29 mouse cellular contexts compared by ENCODE assay signal in genomic region chr19:45239191-45239590, GRCm38 (mm10). TPM values are rescaled to one million over a fixed set of nuclear protein-coding genes. Genes with fewer than 3 reads are reported as not detected.
"Had no signal": no experiment of that assay in that cellular context is flagged by ENCODE, and none has a peak within 500 bp of the region (broad histone marks: within the 10 kb centered on the region; RNA-seq: fewer than 3 reads in every experiment).

No protein-coding gene starts in this region.

- H3K9me3 ChIP-seq: kidney, embryonic 15.5 days; liver, embryonic 13.5 days; midbrain, embryonic 12.5 days; midbrain, embryonic 15.5 days had no signal

- H3K4me2 ChIP-seq: kidney, embryonic 15.5 days; liver, embryonic 13.5 days; midbrain, embryonic 12.5 days; midbrain, embryonic 15.5 days had no signal

- H3K27ac ChIP-seq: kidney, embryonic 15.5 days; left cerebral cortex, adult 2 months; liver, embryonic 13.5 days; midbrain, embryonic 12.5 days; midbrain, embryonic 15.5 days had no signal

- H3K9ac ChIP-seq: kidney, embryonic 15.5 days; liver, embryonic 13.5 days; midbrain, embryonic 12.5 days; midbrain, embryonic 15.5 days had no signal

- DNase-seq: kidney, adult 8-10 months; kidney, postnatal 10 days; kidney, postnatal 36 days; layer of hippocampus, postnatal 36 days; liver, embryonic 13.5 days; lung, adult 2 months; lung, postnatal 14 days; lung, postnatal 4 days; thymus, adult 18-20 months; thymus, postnatal 36 days had no signal

- H3K36me3 ChIP-seq: kidney, embryonic 15.5 days; liver, embryonic 13.5 days; midbrain, embryonic 12.5 days; midbrain, embryonic 15.5 days had no signal

- ATAC-seq: midbrain, embryonic 15.5 days had no signal

- H3K4me3 ChIP-seq: kidney, embryonic 15.5 days; left cerebral cortex, adult 2 months; liver, embryonic 13.5 days; midbrain, embryonic 12.5 days; midbrain, embryonic 15.5 days; myocyte had no signal

RNA-seq across cellular contexts. Expression of gene Lbx1, which starts 3.6 kb away (rescaled TPM):
- total RNA-seq: layer of hippocampus, adult 8-10 months; layer of hippocampus, postnatal 10 days; layer of hippocampus, postnatal 36 days; left cerebral cortex, adult 2 months; left cerebral cortex, postnatal 10 days; left cerebral cortex, postnatal 36 days; megakaryocyte progenitor cell, adult 5-6 weeks; megakaryocyte-erythroid progenitor cell, adult 5-6 weeks; monocyte, adult 5-6 weeks had no signal
- polyA plus RNA-seq: liver, adult 2 months; liver, embryonic 13.5 days; liver, embryonic 16.5 days; lung, embryonic 16.5 days; small intestine, adult 2 months; spleen, adult 2 months; stomach, embryonic 16.5 days; testis, adult 2 months had no signal
